Mouse (Mus musculus): ENCODE results near the gene Lrrc26. TPM values are rescaled to one million over a fixed set of nuclear protein-coding genes. Genes with fewer than 3 reads are reported as not detected.
A peak's percentile ranks its signal among the peaks of the same experiment; 100 is the strongest.

The Lrrc26 gene
- polyA plus RNA-seq (2014; fragmentation: Nextera tagmentation; extraction: Ambion mirVana): 0.30 TPM in 1 of 2 replicates, not detected in the other

GRCm38 (mm10) chr2:25289651-25290050, at the start of gene Lrrc26:
TSS of gene Lrrc26 (plus strand) at chr2:25289915.
- H3K9ac ChIP-seq (replicated peaks; ENCODE audit: low read length): peak within 1 kb of the TSS; percentile 36; the same call in 1 of the 2 replicates
- peak within 1 kb of the TSS; percentile 22 for H3K4me3 ChIP-seq (replicated peaks; ENCODE audit: low read depth, low read length)
- no peaks in the 10 kb centered on the region for H3K9me3 ChIP-seq (ENCODE audit: control insufficient read depth, low read length)
- 0 out of 2 replicates have a peak, but pooled peaks cover 5% of the 10 kb centered on the region for H3K4me1 ChIP-seq (ENCODE audit: control insufficient read depth, insufficient read depth, low read length)
- H3K27ac ChIP-seq (replicated peaks; ENCODE audit: low read depth, low read length): no peak within 1 kb of the TSS
- H3K27me3 ChIP-seq (ENCODE audit: control insufficient read depth, insufficient read depth, low read length): peaks cover 54% of the 10 kb centered on the region
- H3K36me3 ChIP-seq (ENCODE audit: control insufficient read depth, insufficient read depth, low read length): peaks cover 18% of the 10 kb centered on the region
- no peak for DNase-seq
- WGBS: 12% methylated on average over 11 of the region's 11 CpGs
- ATAC-seq (ENCODE audit: low FRiP score, low TSS enrichment): no peak
- peak within 1 kb of the TSS; percentile 49 for H3K4me2 ChIP-seq (ENCODE audit: low read length)

- Histone ChIP-seq H3K4me1 (ENCODE audit: control insufficient read depth, insufficient read depth, low read length) (peaks cover 19% of the 10 kb centered on the region), H3K36me3 (ENCODE audit: control insufficient read depth, insufficient read depth, low read length) (peaks cover 10% of the 10 kb centered on the region; the same call in 1 of the 2 replicates), H3K4me3 (replicated peaks; ENCODE audit: low read depth, low read length) (peak overlapping the region; percentile 69; the same call in 1 of the 2 replicates), H3K27me3 (ENCODE audit: control insufficient read depth, insufficient read depth, low read length) (no peaks in the 10 kb centered on the region), H3K9ac (replicated peaks; ENCODE audit: low read length) (no peak overlapping the region), H3K9me3 (ENCODE audit: control insufficient read depth, low read length) (no peaks in the 10 kb centered on the region), H3K4me2 (ENCODE audit: low read length) (peak overlapping the region; percentile 82), H3K27ac (replicated peaks; ENCODE audit: low read depth, low read length) (no peak overlapping the region; the same call in 1 of the 2 replicates)
- DNase-seq (no peak), ATAC-seq (ENCODE audit: low FRiP score, low TSS enrichment) (no peak)
- 54% methylated on average over 8 of the region's 8 CpGs for WGBS
Observed at GRCm38 (mm10) chr2:25240310-25240709, 49.4 kb upstream of the Lrrc26 start.

- Histone ChIP-seq H3K36me3 (ENCODE audit: control insufficient read depth, insufficient read depth, low read length) (peaks cover 15% of the 10 kb centered on the region), H3K27me3 (ENCODE audit: control insufficient read depth, insufficient read depth, low read length) (no peaks in the 10 kb centered on the region), H3K4me2 (ENCODE audit: low read length) (peak overlapping the region; percentile 82), H3K9ac (replicated peaks; ENCODE audit: low read length) (peak overlapping the region; percentile 81), H3K4me1 (ENCODE audit: control insufficient read depth, insufficient read depth, low read length) (peaks cover 19% of the 10 kb centered on the region), H3K9me3 (ENCODE audit: control insufficient read depth, low read length) (no peaks in the 10 kb centered on the region), H3K4me3 (replicated peaks; ENCODE audit: low read depth, low read length) (peak overlapping the region; percentile 69), H3K27ac (replicated peaks; ENCODE audit: low read depth, low read length) (peak overlapping the region; percentile 60)
- peak; percentile 89 for DNase-seq
- WGBS: 2% methylated on average over 29 of the region's 29 CpGs
- peak; percentile 70 for ATAC-seq (ENCODE audit: low FRiP score, low TSS enrichment)
Observed at GRCm38 (mm10) chr2:25240723-25241437, 48.8 kb upstream of the Lrrc26 start.

DNA sequence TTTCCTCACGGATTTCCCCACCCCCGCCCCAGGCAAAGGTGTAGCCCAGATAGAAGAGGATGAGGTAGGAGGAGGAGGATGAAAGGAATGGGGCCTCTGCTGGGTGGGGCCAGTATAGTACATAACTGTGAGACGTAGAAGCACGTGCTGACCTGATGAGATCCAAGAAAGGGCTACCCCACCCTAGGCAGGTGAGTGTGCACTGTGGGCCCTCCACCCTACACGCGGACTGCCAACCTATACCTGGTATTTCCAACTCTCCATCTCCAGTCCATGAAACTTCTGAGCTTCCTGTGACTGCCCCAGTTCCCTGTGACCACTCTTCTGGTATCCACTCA, 48.3 kb upstream of the Lrrc26 start:
- peaks cover 19% of the 10 kb centered on the region for H3K4me1 ChIP-seq (ENCODE audit: control insufficient read depth, insufficient read depth, low read length)
- peak overlapping the region; percentile 69 for H3K4me3 ChIP-seq (replicated peaks; ENCODE audit: low read depth, low read length)
- no peak for DNase-seq
- peak overlapping the region; percentile 60 for H3K27ac ChIP-seq (replicated peaks; ENCODE audit: low read depth, low read length)
- H3K9ac ChIP-seq (replicated peaks; ENCODE audit: low read length): peak overlapping the region; percentile 81
- WGBS: 15% methylated on average over 6 of the region's 6 CpGs
- H3K36me3 ChIP-seq (ENCODE audit: control insufficient read depth, insufficient read depth, low read length): peaks cover 20% of the 10 kb centered on the region
- H3K27me3 ChIP-seq (ENCODE audit: control insufficient read depth, insufficient read depth, low read length): no peaks in the 10 kb centered on the region
- peak overlapping the region; percentile 82 for H3K4me2 ChIP-seq (ENCODE audit: low read length)
- H3K9me3 ChIP-seq (ENCODE audit: control insufficient read depth, low read length): no peaks in the 10 kb centered on the region
- peak; percentile 21; the same call in 1 of the 2 replicates for ATAC-seq (ENCODE audit: low FRiP score, low TSS enrichment)

GRCm38 (mm10) chr2:25242101-25242506, 47.6 kb upstream of the Lrrc26 start, which contains the start of the genes Rnf208 and Cysrt1:
TSS of gene Rnf208 (plus strand) at chr2:25242255.
TSS of gene Cysrt1 (minus strand) at chr2:25242452.
- Histone ChIP-seq H3K9ac (replicated peaks; ENCODE audit: low read length) (peak within 1 kb of the TSS; percentile 81), H3K4me1 (ENCODE audit: control insufficient read depth, insufficient read depth, low read length) (peaks cover 19% of the 10 kb centered on the region), H3K4me2 (ENCODE audit: low read length) (peak within 1 kb of the TSS; percentile 82), H3K27me3 (ENCODE audit: control insufficient read depth, insufficient read depth, low read length) (no peaks in the 10 kb centered on the region), H3K36me3 (ENCODE audit: control insufficient read depth, insufficient read depth, low read length) (peaks cover 26% of the 10 kb centered on the region), H3K4me3 (replicated peaks; ENCODE audit: low read depth, low read length) (peak within 1 kb of the TSS; percentile 69), H3K27ac (replicated peaks; ENCODE audit: low read depth, low read length) (peak within 1 kb of the TSS; percentile 74), H3K9me3 (ENCODE audit: control insufficient read depth, low read length) (no peaks in the 10 kb centered on the region)
- DNase-seq (peak; percentile 81), ATAC-seq (ENCODE audit: low FRiP score, low TSS enrichment) (peak; percentile 62)
- 0% methylated on average over 57 of the region's 59 CpGs for WGBS

GRCm38 (mm10) chr2:25243342-25243741, 46.4 kb upstream of the Lrrc26 start:
- 79% methylated on average over 8 of the region's 8 CpGs for WGBS
- H3K9ac ChIP-seq (replicated peaks; ENCODE audit: low read length): peak overlapping the region; percentile 81
- H3K4me3 ChIP-seq (replicated peaks; ENCODE audit: low read depth, low read length): peak overlapping the region; percentile 69
- no peak overlapping the region for H3K27ac ChIP-seq (replicated peaks; ENCODE audit: low read depth, low read length)
- H3K4me1 ChIP-seq (ENCODE audit: control insufficient read depth, insufficient read depth, low read length): peaks cover 19% of the 10 kb centered on the region
- no peak for DNase-seq
- peak overlapping the region; percentile 82 for H3K4me2 ChIP-seq (ENCODE audit: low read length)
- no peaks in the 10 kb centered on the region for H3K27me3 ChIP-seq (ENCODE audit: control insufficient read depth, insufficient read depth, low read length)
- no peak for ATAC-seq (ENCODE audit: low FRiP score, low TSS enrichment)
- peaks cover 39% of the 10 kb centered on the region for H3K36me3 ChIP-seq (ENCODE audit: control insufficient read depth, insufficient read depth, low read length)
- no peaks in the 10 kb centered on the region for H3K9me3 ChIP-seq (ENCODE audit: control insufficient read depth, low read length)

DNA sequence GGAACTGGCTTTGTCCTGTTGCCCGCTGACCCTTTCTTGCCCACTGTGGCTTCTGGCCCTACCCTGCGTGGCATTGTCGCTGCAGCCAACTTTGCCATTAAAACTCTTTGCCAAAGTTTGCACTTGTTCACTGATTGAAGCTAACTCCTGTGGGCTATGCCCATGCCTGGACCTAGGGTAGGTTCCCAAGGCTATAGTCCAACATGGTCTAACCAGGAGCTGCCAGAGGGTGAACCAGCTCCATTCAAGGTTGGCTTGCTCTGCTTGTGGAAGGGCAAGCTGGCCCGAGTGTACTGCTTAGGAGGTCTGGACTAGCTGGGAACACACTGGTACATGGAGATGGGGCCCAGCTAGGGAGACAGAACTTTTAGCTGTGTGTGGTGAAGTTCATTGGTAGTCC, 45.6 kb upstream of the Lrrc26 start:
- Histone ChIP-seq H3K4me1 (ENCODE audit: control insufficient read depth, insufficient read depth, low read length) (peaks cover 19% of the 10 kb centered on the region), H3K9me3 (ENCODE audit: control insufficient read depth, low read length) (no peaks in the 10 kb centered on the region), H3K27ac (replicated peaks; ENCODE audit: low read depth, low read length) (no peak overlapping the region), H3K4me3 (replicated peaks; ENCODE audit: low read depth, low read length) (no peak overlapping the region), H3K36me3 (ENCODE audit: control insufficient read depth, insufficient read depth, low read length) (peaks cover 46% of the 10 kb centered on the region), H3K9ac (replicated peaks; ENCODE audit: low read length) (no peak overlapping the region), H3K4me2 (ENCODE audit: low read length) (no peak overlapping the region), H3K27me3 (ENCODE audit: control insufficient read depth, insufficient read depth, low read length) (no peaks in the 10 kb centered on the region)
- 92% methylated on average over 4 of the region's 4 CpGs for WGBS
- ATAC-seq (ENCODE audit: low FRiP score, low TSS enrichment) (no peak), DNase-seq (no peak)

- Histone ChIP-seq H3K9ac (replicated peaks; ENCODE audit: low read length) (no peak within 1 kb of the TSS), H3K4me1 (ENCODE audit: control insufficient read depth, insufficient read depth, low read length) (peaks cover 14% of the 10 kb centered on the region), H3K4me3 (replicated peaks; ENCODE audit: low read depth, low read length) (no peak within 1 kb of the TSS), H3K36me3 (ENCODE audit: control insufficient read depth, insufficient read depth, low read length) (peaks cover 66% of the 10 kb centered on the region), H3K9me3 (ENCODE audit: control insufficient read depth, low read length) (no peaks in the 10 kb centered on the region), H3K4me2 (ENCODE audit: low read length) (no peak within 1 kb of the TSS), H3K27me3 (ENCODE audit: control insufficient read depth, insufficient read depth, low read length) (no peaks in the 10 kb centered on the region), H3K27ac (replicated peaks; ENCODE audit: low read depth, low read length) (no peak within 1 kb of the TSS)
- no peak for ATAC-seq (ENCODE audit: low FRiP score, low TSS enrichment)
- WGBS: 93% methylated on average over 10 of the region's 10 CpGs
- DNase-seq: no peak
Observed at GRCm38 (mm10) chr2:25246183-25247072, 43.3 kb upstream of the Lrrc26 start, which contains the start of gene AL732309.1. TSS of gene AL732309.1 (minus strand) at chr2:25246863.

All from midbrain, embryonic 14.5 days (tissue).